Mouse (Mus musculus): ENCODE data around the gene Brs3.
A peak's percentile ranks its signal among the peaks of the same experiment; 100 is the strongest.

The Brs3 gene

GRCm38 (mm10) chrX:57042774-57043173, at the start of gene Brs3:
Gene Brs3 (plus strand): TSS chrX:57043074.
- DNase-seq (ENCODE audit: low spot score in 2 of 2), result no peak

- no peak for DNase-seq (ENCODE audit: low spot score in 2 of 2)
Measured at GRCm38 (mm10) chrX:57012891-57013290, 30.0 kb upstream of the Brs3 start.

- DNase-seq (ENCODE audit: low spot score in 2 of 2), result no peak
Measured at GRCm38 (mm10) chrX:57043869-57044268, 995 bp downstream of the Brs3 start.

GRCm38 (mm10) chrX:57052848-57053173, 9.9 kb downstream of the Brs3 start:
- no peak for DNase-seq (ENCODE audit: low spot score in 2 of 2)

DNA sequence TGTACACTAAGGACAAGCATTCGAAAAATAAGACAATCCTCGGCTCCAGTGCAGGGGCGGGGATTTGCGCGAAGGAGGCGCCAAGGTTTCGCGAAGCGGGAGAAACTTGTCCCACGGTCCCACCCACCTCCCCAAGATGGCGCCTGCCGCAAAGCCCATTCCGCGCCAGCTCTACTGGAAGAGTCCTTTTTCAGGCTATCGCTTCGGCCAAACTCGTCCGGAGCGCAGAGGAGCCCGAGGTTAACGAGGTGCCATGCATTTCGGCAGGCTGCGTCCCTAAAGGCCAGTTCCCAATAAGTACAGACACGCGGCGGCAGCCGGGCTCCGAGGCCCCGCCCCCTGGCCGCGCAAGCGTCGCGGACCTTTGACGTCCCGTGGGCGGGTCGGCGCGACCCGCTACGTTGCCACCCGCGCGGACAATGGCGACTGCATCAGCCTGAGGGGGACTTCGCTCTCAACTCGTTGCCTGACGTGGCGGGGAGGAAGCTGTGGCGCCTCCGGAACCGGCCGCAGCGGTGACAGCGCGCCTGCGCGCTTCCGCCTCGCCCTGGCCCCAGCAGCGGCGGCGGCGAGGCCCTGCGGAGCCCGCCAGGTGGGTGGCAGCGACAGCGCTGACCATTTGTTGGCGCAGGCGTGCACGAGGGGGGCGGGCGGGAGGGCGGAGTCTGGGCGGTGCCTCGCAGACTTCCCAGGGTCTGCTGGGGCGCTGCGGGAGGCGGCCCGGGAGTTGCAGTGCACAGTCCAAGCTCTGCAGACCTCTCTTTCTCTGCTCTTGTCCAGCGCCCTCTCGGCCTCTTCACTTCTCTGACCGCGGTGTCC, 10.5 kb downstream of the Brs3 start, which contains the start of gene Htatsf1:
Gene Htatsf1 (plus strand): TSS at position 410 of the 819 bp plus-strand sequence.
- peak; percentile 73 to 79 for DNase-seq (ENCODE audit: low spot score in 2 of 2)

DNA sequence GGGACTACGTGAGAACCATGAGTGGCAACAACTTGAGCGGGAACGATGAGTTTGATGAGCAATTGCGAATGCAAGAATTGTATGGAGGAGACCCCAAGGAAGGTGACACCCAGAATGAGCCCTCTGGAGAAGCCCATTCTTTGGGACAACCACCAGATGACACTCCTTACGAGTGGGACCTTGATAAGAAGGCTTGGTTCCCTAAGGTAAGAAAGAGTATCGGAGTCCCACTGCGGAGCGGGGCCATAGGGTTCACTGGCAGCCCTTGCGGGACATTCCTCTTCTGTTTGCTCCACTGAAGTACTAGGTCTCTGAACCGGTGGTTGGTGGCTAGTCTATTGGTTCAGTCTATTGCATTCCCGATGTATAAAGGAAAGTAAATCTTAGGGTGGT, 11.1 kb downstream of the Brs3 start:
- DNase-seq (ENCODE audit: low spot score in 2 of 2), result no peak

DNA sequence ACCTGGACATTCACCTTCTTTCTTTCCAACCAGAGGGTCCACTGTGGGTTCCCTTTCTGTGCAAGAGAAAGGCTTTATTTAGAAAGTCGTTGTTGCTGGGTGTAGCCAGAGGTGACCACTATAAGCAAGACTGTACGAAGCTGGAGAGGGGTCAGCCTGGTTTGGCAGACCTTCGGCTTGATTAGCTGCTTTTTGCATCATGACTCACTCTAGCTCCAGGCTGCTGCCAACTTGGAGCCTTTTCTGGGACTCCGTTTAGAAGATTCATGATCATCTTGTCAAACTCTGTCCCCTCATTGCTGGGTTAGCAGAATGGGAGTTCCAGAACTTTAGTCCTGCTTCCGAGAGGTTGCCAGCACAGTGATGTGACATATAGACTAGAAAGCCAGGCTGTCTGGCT, 38.6 kb downstream of the Brs3 start:
- no peak for DNase-seq (ENCODE audit: low spot score in 2 of 2)

GRCm38 (mm10) chrX:57087806-57088205, 44.9 kb downstream of the Brs3 start, which contains the start of gene Vgll1:
Gene Vgll1 (plus strand): TSS chrX:57088106.
- DNase-seq (ENCODE audit: low spot score in 2 of 2), result no peak
